Mouse (Mus musculus): ENCODE measurements around the gene Zic4. TPM values are rescaled to one million over a fixed set of nuclear protein-coding genes. Genes with fewer than 3 reads are reported as not detected.
A peak's percentile ranks its signal among the peaks of the same experiment; 100 is the strongest.

The Zic4 gene
- total RNA-seq, 2 experiments from 2014 or later: not detected

DNA sequence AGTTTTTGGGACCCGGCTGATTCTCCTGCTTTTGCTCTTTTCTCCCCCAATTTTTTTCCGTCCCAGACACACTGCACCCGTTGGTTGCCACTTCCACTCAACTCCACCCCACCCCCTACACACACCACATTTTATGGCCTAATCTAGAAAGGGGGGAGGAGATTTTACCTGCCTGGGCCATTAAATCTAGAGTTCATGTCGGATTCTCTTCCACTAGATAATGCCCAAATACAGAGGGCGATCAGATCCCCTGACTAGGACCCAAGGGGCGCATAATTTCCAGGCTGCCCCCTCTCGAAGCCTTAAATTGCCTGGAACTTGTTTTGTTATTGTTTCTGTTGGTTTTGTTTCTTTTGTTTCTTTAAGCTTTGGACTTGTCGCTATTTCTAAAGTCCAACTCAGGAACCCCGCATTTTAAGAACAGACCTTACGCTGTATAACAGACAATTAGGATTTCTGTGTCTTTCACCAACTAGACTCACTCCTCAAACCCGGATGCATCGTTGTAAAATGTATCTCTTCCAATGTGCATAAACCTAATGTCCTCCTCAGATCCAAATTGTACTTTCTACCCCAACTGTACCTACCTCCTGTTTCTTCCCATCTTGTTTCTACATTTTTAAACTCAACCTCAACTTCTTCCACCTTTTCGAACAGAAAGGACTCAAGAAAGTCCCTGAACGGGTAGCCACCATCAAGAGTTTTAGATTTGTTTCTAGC, 958 bp downstream of the Zic4 start:
- no peak for DNase-seq
- intact Hi-C loops (cut with DNase I): no loop called here

DNA sequence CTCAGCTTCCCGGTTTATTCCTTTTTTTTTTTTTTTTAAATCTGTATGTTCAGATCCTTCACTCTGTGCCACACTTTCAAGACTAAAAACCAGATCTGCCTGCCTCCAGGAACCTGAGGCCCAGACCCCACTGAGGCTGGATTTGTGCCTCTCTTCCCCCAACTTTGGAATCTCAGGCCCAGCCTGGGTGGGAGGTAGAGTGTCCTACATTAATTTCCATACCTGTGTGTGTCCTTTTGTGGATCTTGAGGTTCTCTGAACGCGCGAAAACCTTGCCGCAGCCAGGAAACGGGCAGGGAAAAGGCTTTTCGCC, 1.6 kb downstream of the Zic4 start:
- no peak for DNase-seq
- intact Hi-C loops (cut with DNase I): no loop called here

DNA sequence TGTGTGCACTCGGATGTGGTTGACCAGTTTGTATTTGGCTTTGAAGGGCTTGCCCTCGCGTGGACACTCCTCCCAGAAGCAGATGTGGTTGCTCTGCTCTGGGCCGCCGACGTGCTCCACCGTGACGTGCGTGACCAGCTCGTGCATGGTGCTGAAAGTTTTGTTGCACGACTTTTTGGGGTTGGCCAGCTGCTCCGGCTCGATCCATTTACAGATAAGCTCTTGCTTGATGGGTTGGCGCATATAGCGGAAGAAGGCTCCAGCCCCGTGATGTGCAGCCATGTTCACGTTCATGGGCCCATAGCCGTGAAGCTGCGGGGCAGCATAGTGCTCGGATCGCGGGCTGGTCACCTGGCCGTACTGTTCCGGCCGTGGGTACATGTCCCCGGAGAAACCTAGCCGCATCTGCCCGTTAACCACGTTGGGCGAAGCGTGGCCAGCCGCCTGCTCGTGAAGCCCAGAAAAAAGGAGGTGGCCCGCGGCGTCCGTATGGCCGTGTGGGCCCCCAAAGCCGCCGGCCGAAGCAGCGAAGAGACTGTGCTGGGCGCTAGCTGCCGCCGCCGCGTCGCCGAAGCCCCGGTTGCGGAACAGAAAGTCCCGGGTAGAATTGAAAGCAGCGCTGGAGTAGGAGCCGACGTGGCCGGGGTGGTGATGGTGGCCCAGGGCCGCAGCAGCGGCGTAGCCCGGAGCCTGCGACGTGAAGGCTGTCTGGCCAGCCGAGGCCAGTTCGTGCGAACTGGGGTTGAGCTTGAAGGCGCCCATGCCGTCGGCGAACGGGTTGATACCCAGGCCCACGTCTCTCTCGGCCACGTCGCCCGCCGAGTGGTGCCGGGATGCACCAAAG, 2.1 kb downstream of the Zic4 start:
- DNase-seq: peak in 1 of 2 experiments; percentile 25
- intact Hi-C loops (cut with DNase I): no loop called here

DNA sequence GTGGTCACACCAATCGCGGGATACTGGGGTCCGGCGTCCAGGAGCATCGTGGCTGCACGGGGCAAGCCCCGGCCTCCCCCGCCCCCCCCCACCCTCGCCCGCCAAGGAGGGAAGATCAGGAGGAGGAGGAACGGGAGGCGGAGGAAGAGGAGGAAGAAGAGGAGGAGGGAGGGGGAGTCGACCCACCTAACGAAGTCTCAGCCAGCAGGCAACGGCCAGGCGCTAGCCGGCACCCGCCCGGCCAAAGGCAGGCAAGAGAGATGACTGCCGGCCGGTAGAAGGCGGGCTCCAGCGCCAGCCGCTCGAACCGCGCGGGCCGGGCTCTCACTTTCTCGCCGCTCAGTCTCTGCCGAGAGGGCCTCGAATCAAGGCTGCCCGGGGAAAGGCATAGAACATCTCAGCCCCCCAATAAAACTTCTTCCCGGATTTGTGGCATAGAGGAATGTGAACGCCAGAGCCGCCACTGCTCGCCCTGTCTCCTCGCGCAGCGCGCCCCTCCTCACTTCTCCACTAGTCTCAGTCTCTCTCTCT, 2.8 kb downstream of the Zic4 start:
- intact Hi-C loops (cut with DNase I): no loop called here
- DNase-seq: peak in 1 of 2 experiments; percentile 26

DNA sequence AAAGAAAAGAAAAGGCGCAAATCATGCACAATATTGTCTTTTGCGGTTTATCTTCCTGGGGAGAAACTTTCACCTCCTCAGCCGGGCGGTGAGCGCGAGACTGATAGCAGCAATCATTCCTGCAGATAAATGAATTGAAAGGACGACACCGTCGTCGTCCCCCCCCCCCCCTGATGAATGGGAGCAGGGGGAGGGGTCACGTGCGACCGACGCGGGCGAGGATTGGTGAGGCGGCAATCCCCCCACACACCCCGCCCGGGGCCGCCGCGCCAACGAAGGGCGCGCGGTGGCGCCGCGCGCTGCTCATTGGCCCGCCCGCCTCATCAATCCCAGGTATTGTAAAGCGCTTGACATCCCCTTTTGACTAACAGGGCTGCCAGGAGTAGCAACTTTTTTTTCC, 3.5 kb downstream of the Zic4 start, which contains the start of gene Zic1:
Gene Zic1 (minus strand): TSS at position 147 of the 400 bp plus-strand sequence.
- DNase-seq: no peak
- intact Hi-C loops (cut with DNase I): no loop called here

DNA sequence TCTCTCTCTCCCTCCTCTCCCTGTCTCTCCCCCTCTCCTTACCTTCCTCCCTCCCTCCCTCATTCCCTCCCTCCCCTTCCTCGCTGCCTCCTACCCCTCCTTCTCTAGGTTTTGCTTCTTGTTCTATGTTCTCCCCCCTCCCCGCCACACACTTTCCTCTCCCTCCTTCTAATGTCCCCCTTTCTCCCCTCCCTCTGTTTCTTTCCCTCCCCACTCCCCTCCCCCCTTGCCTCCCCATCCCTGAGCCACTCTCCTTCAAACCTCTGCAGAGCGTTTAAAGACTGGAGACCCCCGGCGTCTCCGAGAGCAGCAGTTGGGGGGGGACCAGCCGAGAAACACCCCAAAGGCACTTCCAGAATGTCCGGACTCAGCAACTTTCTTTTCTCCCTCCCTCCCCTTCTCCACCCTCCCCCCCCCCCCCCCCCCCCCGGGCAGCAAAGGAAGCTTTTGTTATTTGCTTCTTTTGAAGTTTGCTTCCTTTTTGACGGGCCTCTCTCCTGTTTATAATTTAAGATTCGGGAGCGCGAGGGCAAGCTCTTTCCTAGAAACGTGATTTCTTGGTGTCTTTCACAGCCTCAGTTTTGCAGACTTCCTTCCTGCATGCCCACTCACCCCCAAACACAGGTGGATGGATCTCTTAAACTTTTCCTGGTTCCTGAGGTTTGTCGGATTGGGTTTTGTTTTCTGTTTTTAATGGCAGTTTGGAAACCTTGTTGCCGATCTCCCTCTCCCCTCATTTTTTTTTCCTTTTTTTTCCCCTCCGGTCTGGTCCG, 4.2 kb downstream of the Zic4 start:
- no peak for DNase-seq
- intact Hi-C loops (cut with DNase I): no loop called here

DNA sequence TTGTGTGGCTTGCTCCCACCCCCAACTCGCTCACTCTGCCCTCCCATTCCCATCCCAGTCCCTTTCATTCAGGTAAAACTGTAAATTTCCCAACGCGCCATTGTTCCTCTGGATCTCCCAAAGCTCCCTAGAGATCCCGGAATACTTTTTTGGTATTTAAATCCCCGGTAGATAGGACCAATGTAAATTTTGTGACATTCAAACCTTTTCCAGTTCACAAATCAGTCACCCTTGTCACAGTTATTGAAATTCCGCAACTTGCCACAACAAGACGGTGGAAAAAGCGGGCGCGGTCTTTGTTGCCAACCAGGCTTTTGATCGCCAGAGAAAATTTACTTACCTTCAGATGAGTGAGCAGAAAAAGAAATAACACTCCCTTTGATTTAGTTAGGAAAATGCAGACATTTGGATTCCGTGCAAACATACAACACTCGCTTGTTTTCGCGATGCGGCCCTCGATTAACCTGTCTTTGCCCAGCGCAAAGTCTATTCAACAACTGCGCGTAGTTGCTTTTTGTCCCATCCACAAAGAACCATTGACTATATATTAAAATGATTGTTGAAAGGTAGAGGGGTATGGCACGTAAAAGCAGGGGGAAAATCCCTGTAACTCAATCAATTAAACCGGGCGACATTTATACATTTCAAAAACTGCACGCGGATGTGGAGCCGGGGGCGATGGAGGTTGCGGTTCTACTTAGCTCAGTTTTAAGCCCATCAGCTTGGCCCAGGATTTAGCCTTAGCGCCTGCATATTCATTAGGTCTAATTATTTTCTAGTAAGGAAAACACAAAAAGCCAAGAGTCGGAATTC, 5.0 kb downstream of the Zic4 start:
- DNase-seq: no peak
- intact Hi-C loops (cut with DNase I): no loop called here

DNA sequence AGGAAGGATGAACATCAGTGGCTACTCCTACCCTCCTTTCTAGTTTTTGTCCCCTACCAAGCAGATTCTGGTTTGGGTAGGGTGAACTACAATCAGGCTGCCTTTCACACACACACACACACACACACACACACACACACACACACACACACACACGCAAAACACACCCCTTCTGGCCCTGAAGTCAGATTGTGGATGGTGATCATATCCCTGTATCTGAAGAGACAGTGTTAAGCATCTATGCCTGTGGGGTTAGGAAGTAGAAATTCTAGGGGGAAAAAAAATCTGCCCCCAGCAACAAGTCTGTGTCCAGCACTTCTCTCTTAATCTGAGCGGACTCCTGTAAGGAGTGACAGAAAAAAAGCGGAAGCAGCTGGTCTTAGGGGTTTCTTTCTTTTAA, 5.9 kb downstream of the Zic4 start:
- intact Hi-C loops (cut with DNase I): no loop called here
- DNase-seq: no peak

DNA sequence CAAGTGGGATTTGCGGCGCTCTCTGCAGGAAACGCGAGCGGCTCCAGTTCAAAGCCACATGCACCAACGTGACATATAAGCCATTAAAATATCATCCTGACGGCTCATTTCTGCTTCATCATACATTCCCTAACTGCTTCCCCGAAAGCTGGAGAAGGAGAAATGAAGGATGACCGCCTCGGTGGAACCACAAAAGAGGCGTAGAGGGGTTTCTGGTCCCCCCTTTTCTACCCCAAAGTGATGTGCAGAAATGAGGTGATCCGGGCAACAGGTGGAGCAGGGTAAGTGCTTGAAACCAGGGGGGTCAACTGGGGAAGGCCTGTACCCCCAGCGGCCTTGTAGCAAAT, 6.7 kb downstream of the Zic4 start:
- intact Hi-C loops (cut with DNase I): no loop called here
- no peak for DNase-seq

DNA sequence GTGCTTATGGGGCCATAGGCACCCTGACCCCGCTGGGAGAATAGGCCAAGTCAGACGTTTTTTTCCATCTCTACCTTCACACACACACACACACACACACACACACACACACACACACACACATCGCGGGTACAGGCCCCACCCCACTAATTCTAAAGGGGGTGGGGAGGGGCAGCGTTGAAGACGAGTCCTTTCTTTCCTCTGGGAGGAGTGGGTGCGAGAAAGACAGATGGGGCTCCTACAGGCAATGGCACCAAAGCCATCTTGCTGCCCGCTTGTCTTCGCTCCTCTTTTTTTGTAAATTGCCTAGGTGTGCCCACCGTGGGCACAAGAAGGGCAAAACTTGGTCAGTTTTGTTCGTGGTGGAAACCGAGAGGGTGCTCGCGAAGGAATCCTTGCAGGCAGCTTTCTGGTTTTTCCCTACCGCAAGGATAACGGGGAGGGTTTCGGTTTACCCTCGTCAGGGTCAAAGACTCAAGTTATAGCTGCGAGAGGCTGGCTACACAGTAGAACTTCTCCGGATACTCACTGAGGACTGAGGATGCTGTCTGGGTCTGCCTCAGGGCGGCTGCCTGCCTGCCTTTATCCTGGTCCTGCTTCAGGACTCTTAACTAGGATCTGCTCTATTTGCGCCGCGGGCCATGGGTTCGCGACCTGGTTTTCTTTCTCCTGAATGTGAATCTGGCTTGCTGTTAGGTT, 7.2 kb downstream of the Zic4 start:
- intact Hi-C loops (cut with DNase I): no loop called here
- no peak for DNase-seq

DNA sequence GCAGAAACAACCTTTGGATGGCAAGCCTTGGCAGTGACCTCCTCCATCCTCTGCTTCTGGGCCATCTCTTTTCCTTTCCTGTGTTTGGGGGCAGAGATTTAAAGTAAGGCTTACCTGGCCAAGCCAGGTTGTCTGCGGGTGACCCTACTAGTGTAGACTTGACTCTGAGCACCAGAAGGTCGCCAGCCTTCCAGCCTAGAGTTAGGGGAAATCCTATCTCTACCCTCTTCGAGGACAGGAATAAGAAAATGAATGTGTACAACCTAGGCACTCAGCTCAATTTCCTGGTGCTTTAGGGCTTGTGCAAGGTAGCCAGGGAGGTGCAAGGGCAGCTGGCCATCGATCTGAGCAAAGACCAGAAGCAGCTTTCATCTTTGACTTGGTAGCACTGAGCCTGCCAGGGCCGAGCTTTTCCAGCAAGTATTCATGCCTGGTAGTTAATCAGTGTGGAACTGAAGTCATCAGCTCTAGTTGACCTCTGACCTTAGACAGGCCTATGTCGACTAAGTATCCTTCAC, 8.0 kb downstream of the Zic4 start:
- no peak for DNase-seq
- intact Hi-C loops (cut with DNase I): no loop called here

DNA sequence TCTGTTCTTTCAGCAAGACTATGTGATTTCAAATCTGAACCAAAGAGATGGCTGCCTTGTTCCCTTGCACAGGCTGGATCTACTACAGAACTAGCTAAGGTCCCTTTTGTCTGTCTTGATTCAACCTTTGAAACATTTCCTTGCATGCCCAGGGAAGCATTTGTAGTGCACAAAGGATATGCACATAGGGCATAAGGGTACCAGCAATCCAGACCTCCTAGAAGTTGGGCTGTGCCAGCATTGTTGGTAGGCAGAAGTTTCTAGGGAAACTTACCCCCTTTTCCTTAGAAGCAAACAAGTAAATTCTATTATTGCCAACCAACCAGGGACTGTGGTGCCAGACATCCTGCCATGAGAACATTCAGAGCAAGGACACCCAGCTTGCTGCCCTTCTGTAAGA, 8.8 kb downstream of the Zic4 start:
- intact Hi-C loops (cut with DNase I): no loop called here
- no peak for DNase-seq

DNA sequence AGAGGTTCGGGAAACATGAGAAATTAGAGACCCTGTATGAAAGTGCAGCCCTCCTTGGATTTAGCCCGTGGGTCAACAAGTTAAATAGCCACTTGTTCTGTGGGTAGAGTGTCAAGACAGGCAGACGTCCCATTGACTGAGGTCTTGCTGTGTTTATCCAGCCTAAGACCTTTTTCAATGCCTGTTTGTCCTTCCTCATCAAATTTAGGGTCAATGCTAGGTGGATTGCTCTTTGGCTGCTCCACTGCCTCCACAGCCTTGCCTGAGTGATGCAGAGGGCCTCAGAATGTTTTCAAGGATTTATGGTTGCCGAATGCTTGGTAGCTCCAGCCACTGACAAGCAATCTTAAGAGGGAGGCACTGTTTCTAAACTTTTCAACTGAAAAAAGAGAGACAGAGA, 9.4 kb downstream of the Zic4 start:
- no peak for DNase-seq
- intact Hi-C loops (cut with DNase I): no loop called here

DNA sequence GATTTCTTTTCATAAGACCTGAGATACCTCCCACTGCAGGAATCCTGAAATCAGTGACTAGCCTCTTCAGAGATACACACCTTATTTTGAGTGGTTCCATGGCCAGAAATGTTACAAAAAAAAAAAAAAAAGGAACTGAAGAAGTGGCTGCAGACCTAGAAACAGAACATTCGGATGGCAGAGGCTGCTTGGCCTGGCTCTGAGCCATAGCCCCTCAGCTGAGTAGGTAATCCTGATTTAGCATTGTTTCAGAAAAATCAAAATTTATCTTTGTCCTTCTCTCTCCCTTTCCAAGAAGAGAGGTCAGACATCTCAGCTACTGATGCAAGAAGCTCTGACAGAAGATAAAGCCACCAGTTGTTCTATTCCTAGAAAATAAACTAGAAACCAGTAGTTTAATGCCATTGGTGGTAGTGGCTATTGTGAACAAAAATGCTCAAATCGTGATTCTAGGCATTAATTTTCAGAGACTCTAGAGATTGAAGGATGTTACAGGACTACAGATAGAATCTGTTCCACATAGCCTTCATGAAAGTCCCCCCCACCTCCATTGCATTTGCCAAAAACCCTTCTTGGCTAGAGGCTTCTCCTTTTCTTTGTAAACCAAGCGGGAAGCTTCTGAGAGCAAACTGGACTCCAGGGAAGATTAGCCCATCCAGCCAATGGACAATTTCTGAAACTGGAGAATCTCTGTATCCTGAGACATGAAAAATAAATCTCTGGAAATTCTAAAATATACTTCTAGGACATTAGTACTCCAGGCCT, 11.8 kb downstream of the Zic4 start:
- DNase-seq: no peak
- intact Hi-C loops (cut with DNase I): no loop called here

DNA sequence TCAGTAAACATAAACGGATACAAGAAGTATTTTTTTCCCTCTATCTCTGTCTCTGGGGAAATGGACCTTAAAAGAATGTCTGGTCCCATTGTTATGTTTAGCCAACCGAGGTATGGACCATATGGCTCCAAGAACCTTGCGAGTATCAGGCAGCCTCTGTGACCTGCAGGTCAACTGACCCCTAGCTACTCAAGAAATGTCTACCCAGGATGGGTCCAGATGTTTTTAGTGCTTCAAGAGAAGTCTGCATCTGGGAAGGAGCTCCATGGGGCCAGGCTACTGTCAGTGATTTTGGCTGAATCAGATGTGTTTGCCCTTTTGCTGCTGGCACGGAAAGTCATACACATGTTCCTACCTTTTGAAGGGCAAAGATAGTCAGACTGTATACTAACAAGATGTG, 12.5 kb downstream of the Zic4 start:
- intact Hi-C loops (cut with DNase I): no loop called here
- DNase-seq: no peak

DNA sequence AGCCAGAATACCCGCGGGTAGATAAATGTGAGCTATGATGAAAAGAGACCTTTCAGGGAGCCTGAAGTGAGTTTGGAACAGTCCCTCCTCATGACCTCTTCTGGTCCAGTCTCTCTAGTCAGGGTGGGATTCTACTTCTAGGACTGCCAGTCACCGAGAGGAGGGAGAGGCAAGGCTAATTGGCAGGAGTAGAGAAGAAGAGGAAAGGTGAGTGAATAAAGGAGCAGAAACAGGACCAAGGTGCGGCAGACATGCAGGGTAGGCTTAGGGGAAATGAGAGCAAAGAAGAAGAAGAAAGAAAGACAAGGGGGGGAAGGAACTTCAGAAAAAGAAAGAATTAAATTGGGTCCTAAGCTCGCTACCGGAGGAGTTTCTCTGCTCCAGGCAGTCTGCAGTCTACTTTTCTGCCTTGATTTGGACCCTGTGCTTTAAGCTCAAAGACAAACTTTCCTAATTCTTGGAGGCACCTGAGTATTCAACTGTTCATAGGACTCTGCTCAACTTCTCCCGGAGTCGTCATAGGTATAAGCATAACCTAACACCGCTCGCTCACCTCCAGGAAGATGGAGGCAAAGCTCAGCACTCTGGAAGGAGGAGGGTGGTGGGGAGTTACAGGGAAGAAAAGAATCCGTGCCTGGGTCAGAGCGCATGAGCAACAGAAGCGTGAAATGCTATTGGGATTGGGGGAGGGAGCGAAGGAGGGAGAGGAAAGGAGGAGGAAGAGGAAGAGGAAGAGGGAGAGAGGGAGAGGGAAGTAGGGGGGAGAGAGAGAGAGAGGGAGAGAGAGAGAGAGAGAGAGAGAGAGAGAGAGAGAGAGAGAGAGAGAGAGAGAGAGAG, 15.0 kb downstream of the Zic4 start:
- no peak for DNase-seq
- intact Hi-C loops (cut with DNase I): no loop called here

DNA sequence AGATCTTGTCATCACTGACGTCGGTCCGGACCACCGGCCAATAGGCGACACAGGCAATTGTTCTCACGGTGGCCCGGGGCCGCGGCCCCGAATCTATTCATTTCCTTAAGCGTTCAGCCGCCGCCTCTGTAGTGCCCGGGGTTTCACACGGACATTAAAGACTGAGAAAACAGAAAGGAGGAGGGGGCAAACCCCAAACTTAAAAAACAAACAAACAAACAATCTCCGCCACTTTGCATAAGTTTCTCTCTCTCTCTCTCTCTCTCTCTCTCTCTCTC, 15.6 kb downstream of the Zic4 start:
- intact Hi-C loops (cut with DNase I): no loop called here
- DNase-seq: no peak
